Mouse (Mus musculus): ENCODE measurements around the gene Csrp3.
A peak's percentile ranks its signal among the peaks of the same experiment; 100 is the strongest.

The Csrp3 gene

DNA sequence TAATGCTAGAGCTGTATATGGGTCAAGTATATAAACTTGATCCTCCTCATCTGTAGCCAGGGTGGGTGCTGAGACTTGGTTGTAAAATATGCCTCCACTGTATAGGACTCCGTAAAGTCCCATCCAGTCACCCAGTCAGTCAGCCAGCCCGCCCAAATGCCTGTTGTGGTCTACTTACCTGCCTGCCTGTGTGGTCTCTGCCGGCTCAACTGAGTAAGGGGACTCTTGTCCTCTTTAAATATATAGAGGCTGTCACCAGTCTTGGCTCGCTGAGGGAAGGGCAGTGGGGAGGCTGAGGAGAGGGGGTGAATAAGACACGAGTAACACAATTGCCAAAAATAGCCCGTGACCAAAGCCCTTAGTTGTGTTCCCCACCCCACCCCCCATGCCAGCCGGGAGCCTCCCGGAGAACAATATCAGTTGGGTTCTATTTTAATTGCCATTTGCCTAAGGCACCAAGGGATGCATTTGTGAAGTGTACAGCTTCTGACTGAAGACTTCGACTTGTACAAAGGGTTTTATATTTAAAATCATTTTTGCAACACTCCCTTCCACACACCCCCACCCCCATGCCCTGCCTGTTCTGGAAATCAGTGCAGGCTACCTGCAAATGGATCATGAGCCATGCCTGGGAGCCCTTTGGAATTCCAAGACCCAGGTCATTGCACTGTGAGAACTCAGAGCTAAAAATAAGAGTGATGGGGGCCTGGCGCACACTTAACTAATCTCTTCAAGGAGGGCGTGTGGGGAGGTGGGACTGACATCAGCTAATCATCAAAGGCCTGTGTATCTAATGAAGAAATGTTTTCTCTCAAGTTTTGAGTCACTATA is at the start of gene Csrp3:
Csrp3 (minus strand) TSS at position 214 of the 831 bp plus-strand sequence.
- no peak for DNase-seq (ENCODE audit: low read depth, low spot score)

GRCm38 (mm10) chr7:48896051-48896450 is 48.2 kb upstream of the Csrp3 start:
- DNase-seq (ENCODE audit: low read depth, low spot score), result no peak

DNA sequence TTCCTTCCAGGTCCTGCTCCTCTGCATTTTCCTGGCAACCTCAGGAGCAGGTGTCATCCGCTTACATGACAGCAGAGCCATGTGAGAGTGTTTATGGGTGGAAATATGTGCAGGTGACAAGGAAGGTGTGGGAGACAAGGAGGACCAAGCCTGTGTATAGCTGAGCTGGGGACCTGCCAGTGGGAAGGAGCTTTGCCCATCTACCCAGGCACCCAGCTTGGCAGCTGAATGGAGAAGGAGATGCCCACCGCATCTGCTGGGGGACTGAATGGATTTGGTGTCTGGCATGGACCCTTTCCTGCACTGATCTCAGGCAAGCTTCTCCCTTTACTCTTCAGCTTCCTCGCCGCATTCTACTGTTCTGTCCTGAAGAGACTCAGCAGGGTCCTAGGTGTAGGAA is 47.6 kb upstream of the Csrp3 start:
- no peak for DNase-seq (ENCODE audit: low read depth, low spot score)

DNA sequence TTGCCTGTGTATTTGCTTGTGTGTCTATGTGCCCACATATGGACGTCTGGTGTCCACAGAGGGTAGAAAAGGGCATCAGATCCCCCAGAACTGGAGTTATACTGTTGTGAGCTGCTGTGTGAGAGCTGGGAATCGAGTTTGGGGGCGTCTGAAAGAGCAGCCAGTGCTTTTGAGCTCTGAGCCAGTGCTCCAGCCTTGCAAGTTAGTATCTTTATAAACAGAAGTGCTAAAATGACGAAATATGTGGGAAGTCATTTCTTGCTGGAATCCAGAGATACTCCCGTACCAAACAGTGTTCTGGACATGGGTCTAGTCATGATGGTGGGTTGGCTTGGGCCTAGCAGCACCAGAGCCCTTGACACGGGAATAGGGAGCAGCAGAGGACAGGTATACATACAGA is 46.9 kb upstream of the Csrp3 start:
- no peak for DNase-seq (ENCODE audit: low read depth, low spot score)

- DNase-seq (ENCODE audit: low read depth, low spot score), result peak; percentile 49
These were observed 46.3 kb upstream of the Csrp3 start for GRCm38 (mm10) chr7:48894152-48894551.

GRCm38 (mm10) chr7:48893093-48893492 is 45.3 kb upstream of the Csrp3 start:
- DNase-seq (ENCODE audit: low read depth, low spot score), result no peak

DNA sequence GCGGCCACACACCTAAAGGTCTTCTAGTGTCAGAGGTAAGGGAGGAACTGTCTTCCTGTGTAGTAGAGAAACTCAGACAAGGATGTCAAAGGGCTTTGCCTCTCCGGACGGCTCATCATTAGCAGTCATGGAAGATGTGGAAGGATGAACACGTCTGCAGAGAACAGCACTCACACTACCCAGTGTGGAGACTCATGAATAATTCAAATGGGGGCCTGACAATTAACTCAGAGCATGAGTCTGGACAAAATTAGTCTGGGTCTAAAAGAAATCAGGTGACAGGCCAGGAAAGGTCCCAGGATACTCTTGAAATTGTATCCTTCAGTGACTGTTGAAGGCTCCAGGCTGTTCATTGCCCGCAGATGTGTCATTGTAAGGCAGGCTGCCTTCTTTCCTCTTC is 43.2 kb upstream of the Csrp3 start:
- DNase-seq (ENCODE audit: low read depth, low spot score), result no peak

DNA sequence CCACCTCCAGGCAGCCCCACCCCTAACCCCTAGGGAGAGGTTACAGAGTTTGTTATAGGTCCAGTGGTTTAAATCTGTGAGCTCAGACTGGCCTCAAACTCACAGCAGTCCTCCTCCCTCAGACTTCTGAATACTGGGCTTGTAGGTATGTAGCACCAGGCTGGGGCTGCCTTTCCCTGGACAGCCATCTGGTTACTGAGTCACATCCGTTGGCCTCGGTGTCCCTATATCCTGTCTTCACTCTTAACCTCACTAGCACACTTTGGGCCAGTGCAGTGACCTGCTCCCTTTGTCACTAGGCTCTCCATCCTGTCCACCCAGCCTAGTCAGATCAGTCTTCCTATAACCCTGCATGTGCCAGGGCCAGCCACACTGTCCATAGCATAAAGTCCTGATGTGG is 40.9 kb upstream of the Csrp3 start:
- no peak for DNase-seq (ENCODE audit: low read depth, low spot score)

GRCm38 (mm10) chr7:48887973-48888372 is 40.1 kb upstream of the Csrp3 start:
- DNase-seq (ENCODE audit: low read depth, low spot score), result no peak

- DNase-seq (ENCODE audit: low read depth, low spot score), result no peak
These were observed 36.4 kb upstream of the Csrp3 start for GRCm38 (mm10) chr7:48884266-48884611.

- no peak for DNase-seq (ENCODE audit: low read depth, low spot score)
These were observed 35.9 kb upstream of the Csrp3 start for GRCm38 (mm10) chr7:48883525-48884265.

GRCm38 (mm10) chr7:48881971-48882609 is 34.3 kb upstream of the Csrp3 start:
- peak; percentile 63 for DNase-seq (ENCODE audit: low read depth, low spot score)

GRCm38 (mm10) chr7:48881486-48881885 is 33.7 kb upstream of the Csrp3 start, which contains the start of gene E2f8:
Gene E2f8, minus strand, starts transcription at chr7:48881596.
- peak; percentile 81 for DNase-seq (ENCODE audit: low read depth, low spot score)

DNA sequence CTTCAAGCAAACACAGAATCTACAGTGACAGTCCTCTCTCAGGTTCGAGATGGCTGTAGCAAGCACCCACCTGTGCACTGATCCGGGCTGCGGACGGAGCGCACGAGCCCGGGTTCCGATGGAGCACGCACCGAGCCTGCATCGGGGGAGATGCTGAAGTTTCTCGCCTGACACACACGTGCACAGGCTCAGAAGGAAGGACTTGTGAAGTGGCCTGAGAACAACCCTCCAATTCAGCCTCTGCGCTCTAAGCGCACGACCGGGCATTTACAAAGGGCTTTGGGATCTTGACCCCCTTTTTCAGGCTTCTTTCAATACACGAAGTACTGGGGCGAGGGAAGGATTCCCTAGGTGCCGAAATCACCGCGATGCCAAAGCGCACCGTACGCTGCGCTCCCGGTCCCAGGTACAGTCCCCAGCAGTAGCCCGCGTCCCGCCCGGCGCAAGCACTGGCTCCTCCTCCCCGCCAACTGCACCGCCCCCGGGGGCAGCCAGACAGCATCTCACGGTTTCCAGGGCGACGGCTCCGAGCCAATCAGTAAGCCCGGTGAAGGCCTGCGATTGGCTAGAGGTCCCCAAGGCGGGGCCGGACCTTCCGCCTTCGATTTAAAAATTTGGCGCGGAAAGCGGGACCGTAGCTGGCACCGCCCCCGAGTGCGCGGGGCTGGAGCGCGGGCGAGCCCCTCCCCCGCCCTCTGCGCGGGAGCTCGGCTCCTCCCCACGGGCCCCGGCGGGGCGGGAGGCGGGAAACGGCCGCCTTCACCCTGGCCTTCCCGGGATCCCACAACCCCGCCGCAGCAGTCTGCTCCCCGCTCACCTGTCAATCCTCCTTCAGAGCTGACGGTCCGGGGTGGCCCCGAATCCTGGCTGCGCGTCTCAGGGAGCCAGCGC is 33.0 kb upstream of the Csrp3 start:
- peak; percentile 99 for DNase-seq (ENCODE audit: low read depth, low spot score)

DNA sequence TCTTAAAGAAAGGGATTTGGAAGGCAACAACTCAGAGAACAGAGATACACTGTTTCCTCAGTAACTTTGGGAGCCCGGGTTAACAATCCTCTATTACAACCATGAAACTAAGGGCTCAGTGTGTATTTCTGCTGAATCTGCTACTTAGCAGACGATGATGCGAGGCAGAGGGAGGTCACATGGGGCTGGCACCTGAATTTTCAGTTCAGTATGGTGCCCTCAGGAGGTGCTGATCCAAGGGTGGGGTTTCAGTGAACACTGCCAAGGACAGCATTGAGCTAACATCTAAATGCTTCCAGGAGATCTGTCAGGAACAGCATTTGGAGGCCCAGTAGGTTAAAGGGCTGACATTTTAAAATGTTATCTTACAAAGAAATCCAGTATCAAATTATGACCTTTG is 31.7 kb upstream of the Csrp3 start:
- DNase-seq (ENCODE audit: low read depth, low spot score), result no peak

DNA sequence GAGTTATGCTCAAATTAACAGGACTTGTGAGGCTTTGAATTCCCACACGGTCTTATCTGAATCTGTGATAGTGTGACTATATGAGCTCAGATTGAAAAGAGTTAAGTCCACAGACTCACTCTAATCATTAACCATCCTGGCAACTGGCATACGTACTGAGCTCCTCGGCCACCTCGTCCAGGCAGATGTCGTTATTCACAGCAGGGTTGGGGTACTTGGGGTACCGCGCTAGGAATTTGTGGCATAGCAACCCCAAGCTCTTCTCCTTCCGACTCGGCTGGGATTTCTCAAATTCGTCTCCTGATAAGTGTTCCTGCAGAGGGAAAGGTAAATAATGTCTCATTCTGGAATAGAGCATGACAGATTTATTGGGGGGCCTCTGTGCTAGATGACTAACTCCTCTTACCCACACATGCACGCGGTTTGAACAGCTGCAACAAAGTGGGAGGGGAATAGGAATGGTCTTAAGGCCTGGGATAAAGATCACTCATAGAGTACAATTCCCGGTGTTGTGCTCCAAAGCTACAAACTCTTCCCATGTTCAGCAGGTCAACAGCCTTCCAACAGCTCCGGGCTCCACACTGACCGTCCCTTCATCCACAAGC is 30.1 kb upstream of the Csrp3 start:
- DNase-seq (ENCODE audit: low read depth, low spot score), result no peak

DNA sequence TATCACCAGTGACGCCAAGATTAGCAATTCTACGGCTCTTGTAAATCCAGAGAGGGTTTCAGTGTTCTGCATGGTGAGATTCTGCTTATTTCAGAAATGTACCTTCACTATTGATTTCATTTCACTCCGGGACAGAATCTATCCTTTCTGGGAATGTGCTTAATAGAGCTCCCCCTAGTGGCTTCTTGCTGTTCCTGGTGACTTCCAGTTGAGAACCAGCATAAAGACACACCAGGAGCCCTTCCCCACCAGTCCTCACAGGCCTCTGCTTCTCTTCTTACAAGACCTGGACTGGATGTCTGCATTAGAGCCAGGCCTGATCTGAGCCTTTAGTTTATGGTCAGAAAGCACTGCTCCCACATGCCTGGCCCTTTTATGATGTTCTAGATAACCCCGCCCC is 28.7 kb upstream of the Csrp3 start:
- peak; percentile 85 for DNase-seq (ENCODE audit: low read depth, low spot score)

GRCm38 (mm10) chr7:48875096-48875495 is 27.3 kb upstream of the Csrp3 start:
- no peak for DNase-seq (ENCODE audit: low read depth, low spot score)

GRCm38 (mm10) chr7:48871292-48871691 is 23.5 kb upstream of the Csrp3 start:
- no peak for DNase-seq (ENCODE audit: low read depth, low spot score)

DNA sequence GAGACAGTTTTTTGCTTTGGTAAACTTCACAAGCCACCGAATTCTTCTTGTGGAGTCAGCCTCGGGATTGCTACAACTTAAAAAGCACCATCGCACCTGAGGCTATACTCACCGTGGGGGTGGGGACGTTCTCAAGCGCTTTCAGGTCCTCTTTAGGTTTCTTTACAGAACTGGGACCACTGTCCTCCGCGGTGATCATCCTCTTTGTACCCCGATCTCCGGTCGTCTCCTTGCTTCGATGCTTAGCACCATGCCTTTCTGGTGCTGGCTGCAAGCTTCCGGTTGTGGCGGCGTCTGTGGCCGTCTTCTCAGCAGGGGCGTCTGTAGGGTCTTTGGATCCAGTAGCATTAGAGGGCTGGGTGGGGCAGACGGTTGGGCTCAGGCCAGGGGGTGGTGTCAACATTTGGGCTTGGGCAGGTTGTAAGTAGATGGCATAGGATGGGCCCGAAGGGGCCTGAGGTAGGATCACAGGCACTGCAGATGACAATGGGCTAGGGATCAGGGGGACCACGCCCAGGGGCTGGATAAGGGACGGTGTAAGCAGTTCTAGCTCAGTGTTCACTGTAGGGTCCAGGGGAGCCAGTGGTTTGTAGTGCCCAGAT is 22.8 kb upstream of the Csrp3 start:
- DNase-seq (ENCODE audit: low read depth, low spot score), result peak; percentile 32

DNA sequence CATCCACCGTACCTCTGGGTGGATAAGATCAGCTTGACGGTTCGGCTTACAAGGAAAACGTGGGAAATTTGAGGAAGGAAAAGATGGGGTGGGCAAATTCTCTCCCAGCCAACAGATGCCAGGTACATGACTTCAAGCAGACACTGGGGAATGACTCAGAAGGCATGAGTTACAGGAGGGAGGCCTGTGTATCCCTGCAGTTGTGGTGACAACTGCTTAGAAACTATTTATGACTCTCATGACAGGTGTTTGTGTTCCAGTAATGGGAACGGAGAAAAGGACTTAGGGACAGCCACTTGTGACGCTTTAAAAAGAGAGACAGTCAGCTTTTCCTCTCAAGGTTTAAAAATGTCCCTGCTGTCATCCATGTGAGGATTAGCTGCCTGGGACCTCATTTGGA is 22.3 kb upstream of the Csrp3 start:
- DNase-seq (ENCODE audit: low read depth, low spot score), result no peak
